ENCODE assay signal across 9 mouse cellular contexts in genomic region chr7:109708961-109709382, GRCm38 (mm10). TPM values are rescaled to one million over a fixed set of nuclear protein-coding genes. Genes with fewer than 3 reads are reported as not detected.
DNase-seq lines count a peak whose midpoint lies in the region; ATAC-seq and TF ChIP-seq lines count a peak whose summit lies in the region.
"Had no signal": no experiment of that assay in that cellular context is flagged by ENCODE, and none has a peak within 500 bp of the region (broad histone marks: within the 10 kb centered on the region; RNA-seq: fewer than 3 reads in every experiment).

No protein-coding gene starts in this region.

- H3K4me3 ChIP-seq in heart, adult 2 months = no peak overlapping the region
- H3K4me3 ChIP-seq in kidney, postnatal 0 days (replicated peaks; ENCODE audit: low read depth, low read length) = no peak overlapping the region
- H3K4me3 ChIP-seq in stomach, postnatal 0 days (ENCODE audit: low read depth, low read length) = no peak overlapping the region
- no peak overlapping the region for H3K4me3 ChIP-seq in forebrain, embryonic 15.5 days

- intact Hi-C loops in heart, adult 2 months (cut with DNase I) = loop anchor here (2.0 kb wide), 1 partner anchor 184 kb away; no protein-coding TSS in a partner anchor

- H3K4me1 ChIP-seq in heart, adult 2 months (ENCODE audit: control insufficient read depth, insufficient read depth, low read length) = peaks cover 6% of the 10 kb centered on the region
- H3K4me1 ChIP-seq in kidney, postnatal 0 days (replicated peaks; ENCODE audit: insufficient read depth, low read length) = 0 out of 2 replicates have a peak, but pooled peaks cover 4% of the 10 kb centered on the region
- no peaks in the 10 kb centered on the region; the same call in 1 of the 2 replicates for H3K4me1 ChIP-seq in stomach, postnatal 0 days (replicated peaks; ENCODE audit: control insufficient read depth, insufficient read depth)
- H3K4me1 ChIP-seq in forebrain, embryonic 15.5 days = peaks cover 4% of the 10 kb centered on the region; the same call in 1 of the 2 replicates

- no peak for TF ChIP-seq CTCF in heart, adult 2 months (IDR thresholded peaks at IDR 0.05)
- TF ChIP-seq CTCF in kidney, postnatal 0 days (IDR thresholded peaks at IDR 0.05; ENCODE audit: low read depth) = no peak
- TF ChIP-seq CTCF in stomach, postnatal 0 days (IDR thresholded peaks at IDR 0.05; ENCODE audit: low read depth) = no peak

- peaks cover 7% of the 10 kb centered on the region for H3K36me3 ChIP-seq in heart, adult 2 months (ENCODE audit: control insufficient read depth, insufficient read depth, low read length)
- H3K36me3 ChIP-seq in kidney, postnatal 0 days (ENCODE audit: insufficient read depth, low read length) = 0 out of 2 replicates have a peak, but pooled peaks cover 12% of the 10 kb centered on the region
- H3K36me3 ChIP-seq in stomach, postnatal 0 days (ENCODE audit: control insufficient read depth, insufficient read depth, low read length) = peaks cover 4% of the 10 kb centered on the region; the same call in 1 of the 2 replicates
- peaks cover 15% of the 10 kb centered on the region; the same call in 1 of the 2 replicates for H3K36me3 ChIP-seq in forebrain, embryonic 15.5 days

- H3K27me3 ChIP-seq in heart, adult 2 months (ENCODE audit: control insufficient read depth, insufficient read depth, low read length) = no peaks in the 10 kb centered on the region
- no peaks in the 10 kb centered on the region for H3K27me3 ChIP-seq in kidney, postnatal 0 days (ENCODE audit: insufficient read depth, low read length)
- no peaks in the 10 kb centered on the region for H3K27me3 ChIP-seq in stomach, postnatal 0 days (ENCODE audit: control insufficient read depth, insufficient read depth, low read length)
- no peaks in the 10 kb centered on the region for H3K27me3 ChIP-seq in forebrain, embryonic 15.5 days

- H3K9me3 ChIP-seq in kidney, postnatal 0 days (replicated peaks; ENCODE audit: low read length) = no peaks in the 10 kb centered on the region
- no peaks in the 10 kb centered on the region for H3K9me3 ChIP-seq in stomach, postnatal 0 days (ENCODE audit: control insufficient read depth, low read length)
- no peaks in the 10 kb centered on the region for H3K9me3 ChIP-seq in forebrain, embryonic 15.5 days

- no peak overlapping the region for H3K9ac ChIP-seq in heart, adult 2 months (ENCODE audit: low read depth, low read length)
- H3K9ac ChIP-seq in kidney, postnatal 0 days (ENCODE audit: low read depth, low read length) = no peak overlapping the region
- H3K9ac ChIP-seq in stomach, postnatal 0 days (ENCODE audit: low read length) = no peak overlapping the region
- no peak overlapping the region for H3K9ac ChIP-seq in forebrain, embryonic 15.5 days (replicated peaks)

- TF ChIP-seq EP300 in heart, adult 2 months (IDR thresholded peaks at IDR 0.05; ENCODE audit: insufficient read depth, low read depth, low read length) = peak; percentile 60; the same call in 1 of the 2 replicates
- TF ChIP-seq EP300 in stomach, postnatal 0 days (optimal IDR thresholded peaks at IDR 0.05) = no peak

- H3K4me2 ChIP-seq in kidney, postnatal 0 days (ENCODE audit: low read length) = no peak overlapping the region
- H3K4me2 ChIP-seq in stomach, postnatal 0 days (replicated peaks; ENCODE audit: low read depth) = no peak overlapping the region
- no peak overlapping the region for H3K4me2 ChIP-seq in forebrain, embryonic 15.5 days (replicated peaks)

- no peaks in the 10 kb centered on the region for H3K79me2 ChIP-seq in heart, adult 2 months (replicated peaks; ENCODE audit: control insufficient read depth, insufficient read depth, low read length)

- 30% methylated on average over 3 of the region's 3 CpGs for WGBS in heart, adult 2 months
- 54% methylated on average over 3 of the region's 3 CpGs for WGBS in kidney, postnatal 0 days
- WGBS in stomach, postnatal 0 days = 23% methylated on average over 3 of the region's 3 CpGs
- 80% methylated on average over 3 of the region's 3 CpGs for WGBS in forebrain, embryonic 15.5 days

- DNase-seq in ovary, adult 18-20 months (ENCODE audit: low spot score) = peak; percentile 53
- no peak for DNase-seq in ovary, postnatal 14 days (ENCODE audit: low spot score)
- DNase-seq in heart, adult 2 months = peak; percentile 57 to 67
- peak; percentile 91 for DNase-seq in kidney, postnatal 0 days (ENCODE audit: low spot score)
- no peak for DNase-seq in stomach, postnatal 0 days (ENCODE audit: low spot score)
- no peak for DNase-seq in layer of hippocampus, postnatal 25 days (ENCODE audit: extremely low spot score in 1 of 2, low spot score in 1 of 2)
- no peak for DNase-seq in right cerebral cortex, postnatal 25 days

- no peak for TF ChIP-seq POLR2A in heart, adult 2 months (IDR thresholded peaks at IDR 0.05; ENCODE audit: insufficient read depth, low read depth, low read length)

- H3K27ac ChIP-seq in heart, adult 2 months = peak overlapping the region; percentile 34
- peak overlapping the region; percentile 68 for H3K27ac ChIP-seq in kidney, postnatal 0 days
- H3K27ac ChIP-seq in stomach, postnatal 0 days (replicated peaks) = peak overlapping the region; percentile 46
- H3K27ac ChIP-seq in forebrain, embryonic 15.5 days (replicated peaks) = no peak overlapping the region

- peak; percentile 54; the same call in 1 of the 2 replicates for ATAC-seq in kidney, postnatal 0 days (replicated peaks; ENCODE audit: low FRiP score, low read depth)
- ATAC-seq in stomach, postnatal 0 days (ENCODE audit: low FRiP score, low TSS enrichment) = no peak; the same call in 1 of the 2 replicates
- no peak for ATAC-seq in forebrain, embryonic 15.5 days (replicated peaks)

RNA-seq across cellular contexts. Expression of gene Akip1, which starts 5.5 kb away (rescaled TPM):
- 10 to 100 TPM; 13.5 to 14.0 TPM for total RNA-seq in heart, adult 2 months (2021)
- 9.8 and 13.7 TPM in 2 replicates for polyA plus RNA-seq in heart, adult 2 months (2012; rRNA removed)
- polyA plus RNA-seq in kidney, postnatal 0 days (2015; fragmentation: Nextera tagmentation; extraction: Ambion mirVana) = 33.1 and 33.6 TPM in 2 replicates
- polyA plus RNA-seq in stomach, postnatal 0 days (2015; fragmentation: Nextera tagmentation; extraction: Ambion mirVana) = 36.8 and 38.6 TPM in 2 replicates
- polyA plus RNA-seq in forebrain, embryonic 15.5 days (2015; fragmentation: Nextera tagmentation; extraction: Ambion mirVana) = 18.1 and 18.9 TPM in 2 replicates
- 1 to 10 TPM; 4.1 to 7.2 TPM for total RNA-seq in layer of hippocampus, postnatal 25 days (2021)

RNA-seq across cellular contexts. Expression of gene St5, which starts 5.6 kb away (rescaled TPM):
- 10 to 100 TPM; 24.3 to 28.4 TPM for total RNA-seq in heart, adult 2 months (2021)
- polyA plus RNA-seq in heart, adult 2 months (2012; rRNA removed) = 40.3 and 62.0 TPM in 2 replicates
- polyA plus RNA-seq in kidney, postnatal 0 days (2015; fragmentation: Nextera tagmentation; extraction: Ambion mirVana) = 40.3 and 42.2 TPM in 2 replicates
- 35.3 and 35.6 TPM in 2 replicates for polyA plus RNA-seq in stomach, postnatal 0 days (2015; fragmentation: Nextera tagmentation; extraction: Ambion mirVana)
- 11.4 and 13.1 TPM in 2 replicates for polyA plus RNA-seq in forebrain, embryonic 15.5 days (2015; fragmentation: Nextera tagmentation; extraction: Ambion mirVana)
- 10 to 100 TPM; 35.3 to 41.7 TPM for total RNA-seq in layer of hippocampus, postnatal 25 days (2021)

RNA-seq across cellular contexts. Expression of gene BC051019, which starts 14.7 kb away (rescaled TPM):
- total RNA-seq in heart, adult 2 months (2021) = not detected
- polyA plus RNA-seq in heart, adult 2 months (2012; rRNA removed) = 1.5 TPM in 1 of 2 replicates, not detected in the other
- polyA plus RNA-seq in kidney, postnatal 0 days (2015; fragmentation: Nextera tagmentation; extraction: Ambion mirVana) = not detected in 2 replicates
- 0.17 and 0.25 TPM in 2 replicates for polyA plus RNA-seq in stomach, postnatal 0 days (2015; fragmentation: Nextera tagmentation; extraction: Ambion mirVana)
- polyA plus RNA-seq in forebrain, embryonic 15.5 days (2015; fragmentation: Nextera tagmentation; extraction: Ambion mirVana) = 0.22 and 0.88 TPM in 2 replicates
- not detected for total RNA-seq in layer of hippocampus, postnatal 25 days (2021)
- total RNA-seq: hematopoietic stem cell, adult 5-6 weeks had no signal

RNA-seq across cellular contexts. Expression of gene Ascl3, which starts 22.6 kb away (rescaled TPM):
- total RNA-seq in heart, adult 2 months (2021) = not detected
- polyA plus RNA-seq in heart, adult 2 months (2012; rRNA removed) = not detected in 2 replicates
- 0.61 and 0.68 TPM in 2 replicates for polyA plus RNA-seq in kidney, postnatal 0 days (2015; fragmentation: Nextera tagmentation; extraction: Ambion mirVana)
- 0.39 and 0.56 TPM in 2 replicates for polyA plus RNA-seq in stomach, postnatal 0 days (2015; fragmentation: Nextera tagmentation; extraction: Ambion mirVana)
- polyA plus RNA-seq in forebrain, embryonic 15.5 days (2015; fragmentation: Nextera tagmentation; extraction: Ambion mirVana) = not detected in 2 replicates
- total RNA-seq in layer of hippocampus, postnatal 25 days (2021) = not detected
- total RNA-seq: hematopoietic stem cell, adult 5-6 weeks had no signal

RNA-seq across cellular contexts. Expression of gene Tmem9b, which starts 43.7 kb away (rescaled TPM):
- total RNA-seq in heart, adult 2 months (2021) = 10 to 100 TPM; 28.1 to 34.3 TPM
- polyA plus RNA-seq in heart, adult 2 months (2012; rRNA removed) = 35.4 and 61.2 TPM in 2 replicates
- polyA plus RNA-seq in kidney, postnatal 0 days (2015; fragmentation: Nextera tagmentation; extraction: Ambion mirVana) = 94.9 and 95.7 TPM in 2 replicates
- polyA plus RNA-seq in stomach, postnatal 0 days (2015; fragmentation: Nextera tagmentation; extraction: Ambion mirVana) = 103 and 106 TPM in 2 replicates
- 91.7 and 95.2 TPM in 2 replicates for polyA plus RNA-seq in forebrain, embryonic 15.5 days (2015; fragmentation: Nextera tagmentation; extraction: Ambion mirVana)
- 100 to 1,000 TPM; 100 to 109 TPM for total RNA-seq in layer of hippocampus, postnatal 25 days (2021)

Comparison
In these comparisons a context has a peak if more than half of its experiments do, and no peak if none do; other contexts are left out.
1. DNase-seq: peak in ovary, adult 18-20 months (single experiment), heart, adult 2 months (2 of 2) and kidney, postnatal 0 days (single experiment); none in ovary, postnatal 14 days (single experiment), stomach, postnatal 0 days (single experiment), layer of hippocampus, postnatal 25 days (0 of 2) and right cerebral cortex, postnatal 25 days (single experiment).